Mouse (Mus musculus): ENCODE measurements around the gene Sirpa. TPM values are rescaled to one million over a fixed set of nuclear protein-coding genes. Genes with fewer than 3 reads are reported as not detected.
A peak's percentile ranks its signal among the peaks of the same experiment; 100 is the strongest.

Sirpa gene
- total RNA-seq, 1 experiment from 2014 or later = 58.4 TPM

DNA sequence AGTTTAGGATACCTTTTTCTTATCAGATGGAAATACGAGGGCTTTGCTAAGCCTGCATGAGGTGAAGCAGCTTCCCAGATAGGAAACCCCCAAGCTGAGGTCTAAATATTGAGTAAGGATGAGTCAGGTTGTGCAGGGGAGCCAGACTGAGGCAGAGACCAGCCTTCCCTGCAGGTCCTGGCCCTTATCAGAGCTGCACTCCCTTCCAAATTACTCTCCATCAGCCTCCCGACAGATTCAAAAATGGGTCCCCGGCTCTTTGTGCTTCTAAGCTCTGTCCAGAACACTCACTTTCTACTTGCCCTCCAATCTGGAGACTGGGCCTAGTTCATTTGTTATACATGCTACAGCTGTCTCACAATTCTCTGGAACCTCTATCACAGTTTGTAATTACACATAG is 41.3 kb downstream of the Sirpa start:
- no peak for DNase-seq

DNA sequence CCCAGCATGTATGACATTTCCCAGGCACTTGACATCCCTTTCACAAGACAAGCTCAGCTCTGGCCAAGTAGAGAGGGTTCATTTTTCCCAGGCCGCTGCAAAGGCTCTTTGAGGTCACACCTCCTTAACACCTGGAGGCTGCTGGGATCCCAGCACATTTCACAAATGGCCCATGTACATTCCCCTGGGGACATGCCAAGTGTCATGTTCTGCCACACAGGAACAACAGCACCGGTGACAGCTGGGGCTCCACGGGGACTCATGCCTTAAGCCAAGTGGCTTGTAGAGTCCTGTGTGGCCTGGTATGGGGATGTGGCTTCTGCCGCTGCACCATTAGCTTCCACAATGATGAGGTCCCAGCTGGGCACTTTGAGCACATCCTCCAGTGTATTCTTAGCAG is 60.0 kb downstream of the Sirpa start:
- DNase-seq = no peak

GRCm38 (mm10) chr2:129653632-129654031 is 61.0 kb downstream of the Sirpa start:
- no peak for DNase-seq

DNA sequence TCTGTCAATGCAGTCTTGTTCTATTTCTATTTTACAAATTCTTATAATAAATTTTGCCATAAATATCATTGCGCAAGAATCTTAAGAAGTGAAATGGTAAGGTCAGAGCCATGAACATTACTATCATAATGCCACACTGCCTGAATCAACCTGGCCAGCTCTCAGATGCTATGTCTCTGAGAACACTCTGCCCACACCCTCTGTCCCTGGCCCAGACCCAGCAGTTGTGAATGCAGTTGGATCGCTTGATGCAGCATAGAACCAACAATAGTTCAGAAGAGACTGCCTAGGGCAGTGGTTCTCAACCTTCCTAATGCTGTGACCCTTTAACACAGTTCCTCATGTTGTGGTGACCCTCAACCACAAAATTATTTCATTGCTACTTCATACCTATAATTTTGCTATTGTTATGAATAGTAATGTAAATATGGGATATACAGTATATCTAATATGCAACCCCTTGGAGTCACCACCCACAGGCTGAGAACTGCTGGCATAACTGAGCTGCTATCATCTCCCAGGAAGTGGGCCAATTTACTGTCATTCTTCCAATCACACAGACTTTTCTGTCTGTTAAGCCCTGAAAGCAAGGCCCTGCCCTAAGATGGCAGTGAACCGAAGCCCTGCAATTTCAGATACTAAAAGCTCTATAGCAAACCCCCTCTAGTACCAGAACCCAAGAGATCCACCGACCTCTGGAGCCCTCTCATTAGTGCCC is 61.8 kb downstream of the Sirpa start:
- no peak for DNase-seq

DNA sequence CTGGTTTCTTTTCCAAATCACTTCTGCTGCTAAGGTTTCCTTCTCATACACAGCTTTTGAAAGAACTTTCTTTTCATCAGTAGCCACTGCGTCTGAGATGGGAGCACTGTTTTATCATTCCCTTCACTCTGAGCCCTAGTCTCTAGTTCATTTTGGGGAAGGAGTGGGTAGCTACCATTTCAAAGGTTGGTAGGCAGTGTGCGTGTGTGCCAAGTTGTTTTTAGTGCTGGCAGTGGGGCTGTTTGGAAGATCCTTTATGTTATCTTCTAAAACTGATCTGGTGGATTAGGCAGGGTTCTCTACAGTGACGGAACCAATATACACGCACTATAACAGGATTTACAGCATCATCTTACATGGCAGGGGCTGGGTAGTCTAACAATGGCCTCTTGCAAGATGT is 62.4 kb downstream of the Sirpa start:
- DNase-seq = no peak

DNA sequence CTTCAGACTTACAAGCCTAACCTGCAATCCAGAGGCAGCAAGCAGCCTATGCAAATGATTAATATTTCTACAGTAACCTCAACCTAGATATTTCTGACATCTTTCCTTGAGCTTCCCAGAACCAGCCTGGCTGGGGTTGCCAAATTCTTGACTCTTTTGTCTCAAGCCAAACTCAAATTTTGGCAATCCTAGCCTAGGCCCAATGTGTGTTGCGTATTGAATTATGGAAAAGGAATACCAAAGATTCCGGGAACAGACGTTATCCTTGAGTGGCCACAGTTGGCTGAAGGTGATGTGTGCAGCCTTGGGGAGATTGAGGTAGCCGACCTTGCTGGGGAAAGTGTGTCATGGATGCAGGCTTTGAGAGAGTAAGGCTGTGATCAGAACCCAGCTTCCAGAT is 66.2 kb downstream of the Sirpa start:
- no peak for DNase-seq

DNA sequence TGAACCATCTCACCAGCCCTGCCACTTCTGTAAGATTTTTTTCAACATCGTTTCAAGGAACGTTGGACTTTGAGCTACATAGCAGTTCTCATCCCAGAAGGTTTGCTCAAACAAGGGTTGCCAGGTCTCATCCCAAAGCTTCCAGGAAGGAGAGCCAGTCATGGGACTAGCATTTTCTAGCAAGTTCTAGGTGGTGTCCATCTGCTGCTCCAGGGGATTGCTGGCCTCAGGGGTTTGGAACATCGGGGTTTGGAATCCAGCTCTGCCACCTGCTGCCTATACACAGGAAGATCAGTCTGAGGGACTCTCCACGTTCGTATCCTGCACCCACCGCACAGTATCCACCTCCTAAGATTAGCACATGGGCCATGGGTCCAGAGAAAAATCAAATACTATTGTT is 67.4 kb downstream of the Sirpa start:
- DNase-seq = peak; percentile 5

GRCm38 (mm10) chr2:129662484-129662883 is 69.8 kb downstream of the Sirpa start:
- no peak for DNase-seq

DNA sequence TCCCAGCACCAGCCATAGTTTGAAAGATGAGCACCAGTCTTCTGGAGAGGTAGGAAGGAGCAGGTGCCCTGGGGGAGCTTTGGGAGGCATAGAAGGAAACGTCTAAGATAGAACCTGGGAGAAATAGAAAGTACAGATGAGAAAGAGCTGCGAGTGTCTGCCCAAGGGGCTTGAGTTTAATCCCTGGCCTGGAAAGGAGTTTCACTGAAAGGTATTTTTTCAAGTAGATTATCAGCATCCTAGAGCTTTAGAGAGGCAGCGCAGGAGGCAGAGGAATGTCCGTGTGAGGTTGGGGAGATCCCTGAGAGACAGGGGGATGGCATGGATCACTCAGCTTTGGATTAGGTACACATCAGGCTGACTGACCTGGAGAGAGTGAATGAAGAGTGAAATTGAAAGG is 79.3 kb downstream of the Sirpa start:
- DNase-seq = no peak

- DNase-seq = peak; percentile 87
These were observed 82.5 kb downstream of the Sirpa start for GRCm38 (mm10) chr2:129674935-129675634.

DNA sequence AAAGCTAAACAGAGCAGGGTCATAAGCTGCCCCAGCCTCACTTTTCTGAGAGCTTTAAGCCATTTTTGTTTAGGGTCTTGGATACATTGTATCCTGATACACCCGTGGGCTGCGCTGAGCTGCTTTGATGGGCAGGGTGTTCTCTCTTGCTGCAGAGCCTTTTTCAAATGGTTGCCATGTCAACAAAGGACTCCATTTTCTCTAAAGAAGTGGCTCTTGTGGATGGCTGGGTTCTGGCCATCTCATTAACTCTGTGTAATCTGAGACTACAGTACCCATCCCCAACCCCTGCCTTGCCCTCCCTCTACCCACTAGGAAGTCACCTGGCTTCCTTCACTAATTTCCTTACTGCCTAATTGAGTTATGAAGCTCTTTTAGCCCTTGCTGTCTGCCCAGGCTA is 85.0 kb downstream of the Sirpa start:
- no peak for DNase-seq

DNA sequence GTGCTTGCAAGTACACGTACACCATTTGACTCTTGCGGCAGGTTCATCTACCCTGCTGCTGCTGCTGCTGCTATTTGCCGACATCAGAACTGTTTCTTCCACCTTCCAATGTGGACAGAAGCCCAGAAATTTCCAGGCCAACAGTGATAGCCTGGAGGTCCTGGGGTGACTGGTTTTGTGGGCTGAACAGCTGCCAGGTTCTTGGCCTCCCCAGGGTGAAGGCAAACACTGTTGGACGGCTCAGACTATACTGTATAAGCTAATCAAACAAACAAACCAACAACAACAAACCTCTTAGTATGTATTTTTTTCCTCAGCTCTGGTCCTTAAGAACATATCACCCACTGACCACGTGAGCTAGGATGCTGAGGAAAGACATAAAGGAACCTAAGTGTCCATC is 86.4 kb downstream of the Sirpa start:
- no peak for DNase-seq

DNA sequence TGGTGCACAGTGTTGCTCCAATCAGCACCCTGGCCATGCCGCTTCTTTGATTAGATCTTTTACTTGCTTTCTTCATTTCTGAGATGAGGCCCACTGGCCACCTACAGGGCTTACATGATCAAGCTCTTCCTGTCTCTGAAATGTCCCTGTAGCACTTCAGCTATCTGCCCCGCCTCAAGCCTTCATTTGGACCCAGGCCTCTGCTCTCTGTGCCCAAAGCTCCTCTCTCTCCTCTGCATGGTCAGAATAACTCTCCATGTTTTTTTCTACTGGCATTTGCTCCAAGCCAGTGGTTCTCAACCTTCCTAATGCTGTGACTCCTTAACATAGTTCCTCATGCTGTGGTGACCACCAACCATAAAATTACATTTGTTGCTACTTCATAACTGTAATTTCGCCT is 87.6 kb downstream of the Sirpa start:
- DNase-seq = no peak

Other genes starting within 250 kb of the Sirpa start
- gene Il1b, start 221.7 kb upstream of the Sirpa start, total RNA-seq (2021) = 0.71 TPM in 1 of 2 replicates, not detected in the other
- not detected in 2 replicates for gene F830045P16Rik, start 56.2 kb upstream of the Sirpa start, total RNA-seq (2021)
- gene Pdyn, start 107.0 kb downstream of the Sirpa start, total RNA-seq (2021) = 0.21 TPM in 1 of 2 replicates, not detected in the other
- gene Stk35, start 207.7 kb downstream of the Sirpa start, total RNA-seq (2021) = 25.9 and 31.7 TPM in 2 replicates